Mouse (Mus musculus): ENCODE measurements around the gene Sox9. TPM values are rescaled to one million over a fixed set of nuclear protein-coding genes. Genes with fewer than 3 reads are reported as not detected.
A peak's percentile ranks its signal among the peaks of the same experiment; 100 is the strongest.

The Sox9 gene
- polyA plus RNA-seq, 1 experiment from 2014 or later: 62.2 TPM

- 1% methylated on average over 19 of the region's 19 CpGs for WGBS
- H3K4me1 ChIP-seq (ENCODE audit: control insufficient read depth, insufficient read depth, low read length): peaks cover 28% of the 10 kb centered on the region
- ATAC-seq (ENCODE audit: low FRiP score, low TSS enrichment): peak; percentile 90
- H3K27ac ChIP-seq (replicated peaks; ENCODE audit: low read depth, low read length): peak overlapping the region; percentile 72
- H3K27me3 ChIP-seq (ENCODE audit: control insufficient read depth, insufficient read depth, low read length): no peaks in the 10 kb centered on the region
- H3K9me3 ChIP-seq (ENCODE audit: control insufficient read depth, low read length): no peaks in the 10 kb centered on the region
- no peaks in the 10 kb centered on the region for H3K36me3 ChIP-seq (ENCODE audit: control insufficient read depth, insufficient read depth, low read length)
- H3K9ac ChIP-seq (replicated peaks; ENCODE audit: low read length): no peak overlapping the region
- H3K4me2 ChIP-seq (ENCODE audit: low read length): peak overlapping the region; percentile 54
- DNase-seq: peak; percentile 89
- H3K4me3 ChIP-seq (replicated peaks; ENCODE audit: low read depth, low read length): peak overlapping the region; percentile 19
These were observed 29.3 kb downstream of the Sox9 start for GRCm38 (mm10) chr11:112811152-112811871.

- Histone ChIP-seq H3K4me2 (ENCODE audit: low read length) (no peak overlapping the region), H3K36me3 (ENCODE audit: control insufficient read depth, insufficient read depth, low read length) (no peaks in the 10 kb centered on the region), H3K27me3 (ENCODE audit: control insufficient read depth, insufficient read depth, low read length) (no peaks in the 10 kb centered on the region), H3K4me1 (ENCODE audit: control insufficient read depth, insufficient read depth, low read length) (peaks cover 4% of the 10 kb centered on the region; the same call in 1 of the 2 replicates), H3K9ac (replicated peaks; ENCODE audit: low read length) (no peak overlapping the region), H3K9me3 (ENCODE audit: control insufficient read depth, low read length) (no peaks in the 10 kb centered on the region), H3K4me3 (replicated peaks; ENCODE audit: low read depth, low read length) (no peak overlapping the region), H3K27ac (replicated peaks; ENCODE audit: low read depth, low read length) (0 out of 2 replicates have a peak overlapping the region, but pooled peaks have one; percentile 9)
- ATAC-seq (ENCODE audit: low FRiP score, low TSS enrichment): peak; percentile 78
- WGBS: 41% methylated on average over 14 of the region's 14 CpGs
- DNase-seq: peak; percentile 76
These were observed 36.0 kb downstream of the Sox9 start for GRCm38 (mm10) chr11:112817829-112818650.

- 0 out of 2 replicates have a peak overlapping the region, but pooled peaks have one; percentile 9 for H3K27ac ChIP-seq (replicated peaks; ENCODE audit: low read depth, low read length)
- no peak overlapping the region for H3K4me3 ChIP-seq (replicated peaks; ENCODE audit: low read depth, low read length)
- ATAC-seq (ENCODE audit: low FRiP score, low TSS enrichment) (peak; percentile 2; the same call in 1 of the 2 replicates), DNase-seq (peak; percentile 29)
- no peaks in the 10 kb centered on the region for H3K9me3 ChIP-seq (ENCODE audit: control insufficient read depth, low read length)
- no peaks in the 10 kb centered on the region for H3K27me3 ChIP-seq (ENCODE audit: control insufficient read depth, insufficient read depth, low read length)
- 63% methylated on average over 7 of the region's 7 CpGs for WGBS
- no peak overlapping the region for H3K9ac ChIP-seq (replicated peaks; ENCODE audit: low read length)
- no peaks in the 10 kb centered on the region for H3K36me3 ChIP-seq (ENCODE audit: control insufficient read depth, insufficient read depth, low read length)
- H3K4me1 ChIP-seq (ENCODE audit: control insufficient read depth, insufficient read depth, low read length): 0 out of 2 replicates have a peak, but pooled peaks cover 3% of the 10 kb centered on the region
- no peak overlapping the region for H3K4me2 ChIP-seq (ENCODE audit: low read length)
These were observed 36.7 kb downstream of the Sox9 start for GRCm38 (mm10) chr11:112818651-112819270.

- peaks cover 10% of the 10 kb centered on the region for H3K4me1 ChIP-seq (ENCODE audit: control insufficient read depth, insufficient read depth, low read length)
- WGBS: 82% methylated on average over 2 of the region's 2 CpGs
These were observed 39.5 kb downstream of the Sox9 start for GRCm38 (mm10) chr11:112821536-112821935.

GRCm38 (mm10) chr11:112824146-112824545, 42.1 kb downstream of the Sox9 start:
- no peaks in the 10 kb centered on the region for H3K27me3 ChIP-seq (ENCODE audit: control insufficient read depth, insufficient read depth, low read length)
- no peaks in the 10 kb centered on the region for H3K36me3 ChIP-seq (ENCODE audit: control insufficient read depth, insufficient read depth, low read length)
- H3K4me1 ChIP-seq (ENCODE audit: control insufficient read depth, insufficient read depth, low read length): peaks cover 14% of the 10 kb centered on the region
- H3K4me3 ChIP-seq (replicated peaks; ENCODE audit: low read depth, low read length): no peak overlapping the region
- H3K27ac ChIP-seq (replicated peaks; ENCODE audit: low read depth, low read length): no peak overlapping the region
- H3K9ac ChIP-seq (replicated peaks; ENCODE audit: low read length): no peak overlapping the region
- H3K9me3 ChIP-seq (ENCODE audit: control insufficient read depth, low read length): no peaks in the 10 kb centered on the region
- H3K4me2 ChIP-seq (ENCODE audit: low read length): no peak overlapping the region
- WGBS: 84% methylated on average over 3 of the region's 3 CpGs
- ATAC-seq (ENCODE audit: low FRiP score, low TSS enrichment): no peak
- DNase-seq: no peak

More at GRCm38 (mm10) chr11:112821536-112821935, 39.5 kb downstream of the Sox9 start:
- Histone ChIP-seq H3K9me3 (ENCODE audit: control insufficient read depth, low read length) (no peaks in the 10 kb centered on the region), H3K27ac (replicated peaks; ENCODE audit: low read depth, low read length) (no peak overlapping the region), H3K4me3 (replicated peaks; ENCODE audit: low read depth, low read length) (no peak overlapping the region), H3K4me2 (ENCODE audit: low read length) (no peak overlapping the region), H3K36me3 (ENCODE audit: control insufficient read depth, insufficient read depth, low read length) (no peaks in the 10 kb centered on the region), H3K27me3 (ENCODE audit: control insufficient read depth, insufficient read depth, low read length) (no peaks in the 10 kb centered on the region), H3K9ac (replicated peaks; ENCODE audit: low read length) (no peak overlapping the region)
- DNase-seq (no peak), ATAC-seq (ENCODE audit: low FRiP score, low TSS enrichment) (no peak)

- DNase-seq (peak; percentile 72), ATAC-seq (ENCODE audit: low FRiP score, low TSS enrichment) (peak; percentile 91; the same call in 1 of the 2 replicates)
- Histone ChIP-seq H3K4me2 (ENCODE audit: low read length) (0 out of 2 replicates have a peak overlapping the region, but pooled peaks have one; percentile 12), H3K9me3 (ENCODE audit: control insufficient read depth, low read length) (no peaks in the 10 kb centered on the region), H3K4me1 (ENCODE audit: control insufficient read depth, insufficient read depth, low read length) (peaks cover 14% of the 10 kb centered on the region), H3K36me3 (ENCODE audit: control insufficient read depth, insufficient read depth, low read length) (no peaks in the 10 kb centered on the region), H3K27ac (replicated peaks; ENCODE audit: low read depth, low read length) (peak overlapping the region; percentile 78), H3K4me3 (replicated peaks; ENCODE audit: low read depth, low read length) (no peak overlapping the region), H3K27me3 (ENCODE audit: control insufficient read depth, insufficient read depth, low read length) (no peaks in the 10 kb centered on the region), H3K9ac (replicated peaks; ENCODE audit: low read length) (no peak overlapping the region)
- 24% methylated on average over 6 of the region's 6 CpGs for WGBS
These were observed 44.4 kb downstream of the Sox9 start for GRCm38 (mm10) chr11:112826193-112827043.

- Histone ChIP-seq H3K4me2 (ENCODE audit: low read length) (no peak overlapping the region), H3K4me3 (replicated peaks; ENCODE audit: low read depth, low read length) (no peak overlapping the region), H3K27ac (replicated peaks; ENCODE audit: low read depth, low read length) (peak overlapping the region; percentile 78), H3K27me3 (ENCODE audit: control insufficient read depth, insufficient read depth, low read length) (no peaks in the 10 kb centered on the region), H3K9me3 (ENCODE audit: control insufficient read depth, low read length) (no peaks in the 10 kb centered on the region), H3K36me3 (ENCODE audit: control insufficient read depth, insufficient read depth, low read length) (no peaks in the 10 kb centered on the region), H3K4me1 (ENCODE audit: control insufficient read depth, insufficient read depth, low read length) (peaks cover 14% of the 10 kb centered on the region), H3K9ac (replicated peaks; ENCODE audit: low read length) (no peak overlapping the region)
- DNase-seq (no peak), ATAC-seq (ENCODE audit: low FRiP score, low TSS enrichment) (no peak)
- WGBS: 20% methylated on average over 6 of the region's 6 CpGs
These were observed 45.0 kb downstream of the Sox9 start for GRCm38 (mm10) chr11:112827044-112827347.
